Mouse (Mus musculus): ENCODE data around the gene Hoxa7.

Gene Hoxa7

DNA sequence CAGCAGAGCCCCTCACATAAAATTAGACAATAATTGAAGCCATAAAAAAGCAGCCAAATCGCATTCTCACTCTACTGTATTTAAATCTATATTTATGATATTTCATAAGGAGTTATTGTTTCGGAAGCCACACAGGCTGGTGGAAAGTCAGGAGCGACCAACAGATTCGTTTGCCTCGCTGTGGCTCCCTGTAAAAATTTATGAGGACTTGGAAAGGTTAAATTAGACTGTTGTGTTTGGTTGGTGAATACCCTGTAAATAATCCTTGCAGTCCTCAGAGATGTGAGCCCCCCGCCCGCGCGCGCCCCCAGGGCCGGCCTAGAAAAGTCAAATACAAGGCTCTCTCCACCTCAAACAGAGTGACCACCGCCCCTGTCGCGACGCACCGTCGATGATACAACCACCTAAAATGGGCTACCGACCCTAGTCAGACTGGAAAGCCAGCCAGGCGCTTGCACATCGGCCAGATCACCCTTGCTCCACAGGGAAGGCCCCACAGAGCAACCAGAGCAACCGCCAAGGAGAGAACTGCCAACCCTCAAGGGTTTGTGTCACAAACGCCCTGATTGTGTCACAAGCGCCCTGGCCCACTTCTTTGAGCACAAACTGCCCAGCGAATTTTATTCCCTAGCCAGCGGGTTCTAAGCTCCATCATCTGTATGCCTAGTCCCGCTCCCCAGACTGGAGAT is 5.1 kb upstream of the Hoxa7 start:
- 5% methylated on average over 26 of the region's 26 CpGs for WGBS

DNA sequence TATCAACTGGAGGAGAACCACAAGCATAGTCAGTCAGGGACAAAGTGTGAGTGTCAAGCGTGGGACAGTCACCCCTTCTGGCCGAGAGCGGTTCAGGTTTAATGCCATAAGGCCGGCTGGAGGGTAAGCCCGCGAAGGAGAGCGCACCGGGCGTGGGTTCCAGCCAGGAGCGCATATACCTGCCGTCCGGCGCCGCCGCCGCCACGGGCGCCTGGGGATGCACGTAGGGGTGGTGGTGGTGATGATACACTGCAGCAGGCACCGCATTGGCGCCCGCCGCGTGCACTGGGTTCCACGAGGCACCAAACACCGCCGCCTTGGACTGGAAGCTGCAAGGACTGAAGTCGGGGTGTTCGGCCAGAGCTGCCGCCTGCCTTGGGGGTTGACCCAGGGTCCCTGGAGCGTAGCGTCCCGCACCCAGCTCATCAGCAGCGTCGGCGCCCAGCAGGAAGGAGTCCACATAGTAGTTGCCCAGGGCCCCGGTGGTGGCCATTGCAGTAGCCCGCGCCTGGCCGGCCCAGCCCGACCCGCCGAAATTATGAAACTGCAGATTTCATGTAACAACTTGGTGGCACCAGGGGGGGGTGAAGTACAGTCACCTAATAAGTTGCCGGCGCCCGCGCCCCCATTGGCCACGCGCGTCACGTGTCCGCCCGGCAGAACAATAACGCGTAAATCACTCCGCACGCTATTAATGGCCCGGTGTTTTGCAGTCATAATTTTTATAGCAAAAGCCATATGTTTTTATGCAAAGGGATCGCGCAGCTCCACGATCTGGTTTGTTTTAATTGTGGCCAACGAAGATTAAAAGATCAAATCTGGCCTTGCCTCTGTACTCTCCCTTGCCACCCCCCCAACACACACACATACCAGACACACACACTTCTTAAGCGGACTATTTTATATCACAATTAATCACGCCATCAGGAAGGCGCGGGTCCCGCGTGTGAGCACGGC is 4.2 kb upstream of the Hoxa7 start:
- 4% methylated on average over 69 of the region's 69 CpGs for WGBS

DNA sequence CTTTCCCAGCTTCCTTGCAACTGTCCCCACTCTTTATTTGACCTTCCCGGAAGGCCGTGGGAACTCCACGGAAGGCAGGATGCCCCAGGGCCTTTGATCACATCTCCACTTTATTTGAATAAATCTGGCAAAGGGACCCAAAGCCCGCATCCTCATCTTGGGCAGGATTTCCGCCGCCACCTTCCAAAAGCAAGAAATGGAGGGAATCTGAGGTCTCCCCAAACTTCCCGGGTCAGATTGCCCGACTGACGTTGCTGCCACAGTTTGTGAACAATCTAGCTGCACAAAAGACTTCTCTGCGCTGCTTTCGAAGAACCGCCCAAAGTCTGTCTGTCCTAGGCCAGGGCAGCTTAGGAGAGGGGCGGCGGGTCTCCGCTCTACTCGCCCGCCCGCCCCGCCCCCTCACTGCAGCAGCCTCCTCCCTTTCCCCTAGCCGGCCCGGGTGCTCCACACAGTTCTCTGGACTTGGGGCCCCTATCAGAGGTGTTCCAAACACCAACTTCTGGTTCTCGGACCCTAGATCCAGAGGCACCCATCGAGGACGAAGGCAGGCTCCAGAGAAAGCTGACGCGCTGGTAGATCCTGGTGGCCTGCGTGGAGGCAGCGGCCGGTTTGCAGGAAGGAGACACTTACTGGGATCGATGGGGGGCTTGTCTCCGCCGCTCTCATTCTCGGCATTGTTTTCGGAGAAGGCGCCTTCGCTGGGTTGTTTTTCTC is 3.4 kb upstream of the Hoxa7 start:
- WGBS = 2% methylated on average over 36 of the region's 36 CpGs

DNA sequence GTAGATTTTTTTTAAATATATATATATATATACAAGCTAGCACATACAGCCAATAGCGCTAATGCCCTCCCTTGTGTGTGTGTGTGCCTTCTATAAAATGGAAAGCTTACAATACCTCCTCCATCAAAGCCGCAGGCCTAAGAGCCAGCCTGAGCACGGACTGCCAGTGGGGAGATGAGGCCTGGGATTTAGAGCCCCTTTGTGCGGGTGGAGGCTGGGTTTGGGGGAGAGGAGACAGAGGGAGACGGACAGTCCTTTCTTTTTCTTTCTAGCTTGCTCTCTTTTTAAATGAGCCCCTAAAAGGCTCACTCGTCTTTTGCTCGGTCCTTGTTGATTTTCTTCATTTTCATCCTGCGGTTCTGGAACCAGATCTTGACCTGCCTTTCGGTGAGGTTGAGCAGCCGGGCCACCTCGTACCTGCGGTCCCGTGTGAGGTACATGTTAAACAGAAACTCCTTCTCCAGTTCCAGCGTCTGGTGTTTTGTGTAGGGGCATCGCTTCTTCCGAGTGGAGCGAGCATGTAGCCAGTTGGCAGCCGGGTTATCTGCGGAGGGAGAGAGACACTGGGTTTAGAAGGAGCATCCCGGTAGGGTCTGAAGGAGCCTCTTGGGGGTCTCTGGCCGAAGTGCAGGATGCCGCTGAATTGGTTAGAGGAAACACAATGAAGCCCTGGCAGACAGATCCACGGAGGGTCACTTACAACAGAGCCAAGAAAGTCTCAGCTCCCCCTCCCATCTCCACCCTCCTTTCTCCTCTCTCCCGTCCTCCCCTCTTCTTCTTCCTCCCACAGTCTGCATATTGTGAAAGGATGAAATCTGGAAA is 2.5 kb upstream of the Hoxa7 start:
- WGBS = 15% methylated on average over 24 of the region's 24 CpGs

DNA sequence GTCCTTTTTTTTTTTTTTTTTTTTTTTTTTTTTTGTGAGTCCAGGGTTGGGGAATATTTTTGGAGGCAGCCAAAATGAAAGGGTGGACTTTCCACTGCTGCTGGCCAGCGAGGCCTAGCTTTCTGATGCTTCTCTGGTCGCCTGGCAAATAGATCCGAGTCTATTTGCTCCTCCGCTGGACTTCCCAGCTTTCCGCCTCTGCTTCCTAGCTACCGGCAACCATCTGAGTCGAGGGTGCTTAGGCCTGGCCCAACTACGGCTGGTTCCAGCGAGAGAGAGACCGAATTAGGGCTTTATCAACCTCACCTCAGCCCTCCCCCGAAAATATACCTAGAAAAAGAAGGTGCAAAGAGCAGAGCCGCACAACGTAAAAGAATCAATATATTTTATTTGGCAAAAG is 1.1 kb upstream of the Hoxa7 start:
- WGBS = 57% methylated on average over 13 of the region's 13 CpGs

DNA sequence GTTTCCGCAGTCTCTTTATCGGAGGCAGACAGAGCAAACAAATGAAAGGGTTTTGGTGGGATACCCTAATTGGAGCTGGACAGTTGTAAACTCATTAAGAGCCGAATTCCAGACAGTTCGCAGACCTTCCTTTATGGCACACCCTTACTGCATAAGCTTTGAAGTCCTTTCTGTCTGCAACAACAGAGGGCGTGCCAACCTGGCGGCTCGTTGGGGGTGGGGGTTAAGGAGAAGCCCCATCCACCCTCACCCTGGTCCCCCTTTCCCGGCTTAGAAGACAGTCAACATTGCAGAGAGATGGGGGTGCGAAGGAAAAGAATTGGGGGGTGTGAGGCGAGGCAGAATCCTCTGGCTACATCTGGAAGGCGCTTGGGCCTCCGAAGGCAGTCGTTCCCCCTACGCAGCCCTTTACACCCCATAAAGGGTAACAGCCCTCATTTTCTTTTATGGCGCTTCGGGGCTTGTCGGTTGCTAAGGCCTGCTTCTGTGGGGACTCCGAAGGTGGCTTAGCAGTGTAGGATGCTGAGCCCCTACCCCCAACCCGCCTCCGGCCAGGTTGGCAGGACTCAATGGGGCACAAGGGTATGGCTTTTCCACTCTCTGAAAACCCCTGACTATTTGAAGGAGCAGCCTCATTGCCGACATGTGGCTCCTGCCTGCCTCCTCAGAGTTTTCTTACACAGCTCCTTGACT is 485 bp upstream of the Hoxa7 start:
- WGBS = 17% methylated on average over 21 of the region's 21 CpGs

DNA sequence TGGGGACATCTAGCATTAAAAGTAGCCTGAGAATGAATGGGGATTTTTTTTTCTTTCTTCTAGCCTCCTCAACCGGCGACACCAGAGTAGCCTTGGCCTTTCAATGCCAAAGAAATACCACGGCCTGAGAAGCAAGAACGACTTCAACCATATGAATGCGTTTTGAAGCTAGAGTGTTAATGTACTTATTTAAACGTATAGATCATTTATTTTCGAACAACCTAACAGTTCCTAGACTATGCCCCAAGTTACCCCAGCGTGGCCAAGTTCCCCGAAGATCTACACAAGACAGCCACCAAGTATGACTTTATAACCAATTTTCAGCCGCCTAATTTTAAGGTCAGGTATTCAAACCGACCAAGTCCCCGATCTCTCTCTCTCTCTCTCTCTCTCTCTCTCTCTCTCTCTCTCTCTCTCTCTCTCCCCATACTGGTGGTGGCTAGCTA is 766 bp downstream of the Hoxa7 start:
- 11% methylated on average over 12 of the region's 12 CpGs for WGBS

DNA sequence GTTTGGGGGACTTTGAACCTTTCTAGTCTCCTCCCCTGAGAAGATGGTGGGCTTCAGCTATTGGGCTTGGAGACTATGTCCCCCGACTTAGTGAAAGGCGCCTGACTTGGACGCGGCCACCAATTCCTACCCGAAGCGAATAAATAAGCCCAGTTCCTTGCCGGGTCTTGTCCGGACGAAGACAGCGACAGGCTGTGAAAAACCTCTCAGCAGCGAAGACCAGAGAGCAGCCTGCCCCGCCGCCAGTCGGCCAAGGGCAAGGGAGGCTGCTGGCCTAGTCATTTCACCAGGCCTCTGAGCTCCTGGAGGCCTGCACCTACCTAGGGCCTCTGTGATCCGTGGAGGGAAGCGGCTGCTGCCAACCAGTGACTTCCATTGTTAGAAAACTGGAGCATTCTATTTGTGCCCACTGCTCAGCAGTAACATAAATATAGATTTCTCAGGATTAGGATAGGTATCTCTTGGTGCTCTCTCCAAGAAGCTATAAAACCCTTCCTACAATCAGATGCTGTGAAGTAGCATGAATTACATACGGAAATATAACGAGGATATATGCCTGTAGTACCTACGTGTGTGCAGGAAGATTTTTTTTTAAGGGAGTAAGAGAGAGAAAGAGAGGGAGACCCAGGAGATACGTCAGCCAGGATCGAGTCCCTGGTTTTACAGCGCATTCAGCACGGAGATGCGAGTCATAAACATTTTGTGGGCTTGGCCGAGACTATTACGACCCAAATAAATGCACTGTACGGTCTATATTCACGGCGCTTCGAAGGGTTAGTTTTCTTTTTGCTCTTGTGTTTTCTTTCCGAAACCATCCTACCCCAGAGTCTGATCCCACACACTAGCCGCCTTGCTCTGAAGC is 1.4 kb downstream of the Hoxa7 start:
- 29% methylated on average over 32 of the region's 32 CpGs for WGBS

DNA sequence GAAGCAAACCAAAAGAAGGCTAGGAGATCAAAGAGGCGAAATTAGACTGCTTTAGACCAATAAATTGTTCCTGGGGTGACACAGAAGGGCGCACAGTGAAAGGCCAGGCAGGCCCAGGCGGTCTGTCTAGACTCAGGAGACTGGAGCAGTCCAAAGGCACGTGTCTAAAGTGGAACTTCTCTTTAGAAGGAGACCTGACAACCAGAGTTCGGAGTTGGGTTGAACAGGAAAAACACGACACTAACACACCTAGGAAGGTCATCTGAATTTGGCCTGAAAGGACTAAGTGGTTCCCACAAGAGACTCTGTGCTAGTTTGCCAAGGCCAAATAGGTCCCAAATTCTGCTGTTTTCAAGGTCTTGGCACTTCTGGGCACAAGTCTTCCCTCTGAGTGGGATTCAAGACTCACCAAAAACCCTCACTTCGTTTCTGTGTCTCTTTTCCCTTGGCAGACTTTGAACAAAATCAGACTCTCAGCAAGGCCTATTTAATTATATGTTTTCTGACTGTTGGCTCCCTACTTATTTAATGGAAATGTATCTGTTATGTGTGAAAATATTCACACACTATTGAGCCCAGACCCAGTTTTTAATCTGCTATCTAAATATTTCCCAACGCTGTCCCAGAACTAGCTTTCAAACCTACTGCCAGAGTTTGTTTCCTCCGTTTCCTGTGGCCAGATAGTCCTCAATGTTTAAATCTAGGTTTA is 2.3 kb downstream of the Hoxa7 start:
- 40% methylated on average over 9 of the region's 9 CpGs for WGBS

DNA sequence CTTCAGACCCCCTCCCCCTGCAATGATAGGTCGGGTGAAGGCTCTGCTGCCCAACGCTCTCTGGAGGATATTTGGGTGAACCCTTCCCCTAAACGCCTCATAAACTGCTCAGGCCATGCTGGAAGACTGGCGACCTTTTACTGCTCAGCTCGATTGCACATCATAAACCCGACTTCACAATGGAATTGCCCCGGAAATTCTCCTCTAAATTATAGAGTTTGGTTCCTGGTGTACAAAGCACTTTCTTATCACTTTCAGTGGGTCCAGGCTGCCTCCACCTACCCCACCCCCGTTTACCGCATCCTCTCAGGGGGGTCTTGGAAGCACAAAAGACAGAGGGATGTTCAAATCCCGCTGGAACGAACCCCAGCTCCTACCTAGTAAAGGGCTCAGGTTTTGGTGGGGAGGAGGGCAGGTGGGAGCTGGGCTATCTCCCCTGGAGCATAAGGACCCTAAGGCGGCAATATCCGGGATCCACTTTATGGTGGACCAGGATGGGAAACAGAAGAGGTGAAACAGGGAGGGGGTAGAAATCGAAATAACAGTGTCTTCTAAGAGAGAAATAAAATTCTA is 2.9 kb downstream of the Hoxa7 start:
- WGBS = 10% methylated on average over 14 of the region's 14 CpGs

DNA sequence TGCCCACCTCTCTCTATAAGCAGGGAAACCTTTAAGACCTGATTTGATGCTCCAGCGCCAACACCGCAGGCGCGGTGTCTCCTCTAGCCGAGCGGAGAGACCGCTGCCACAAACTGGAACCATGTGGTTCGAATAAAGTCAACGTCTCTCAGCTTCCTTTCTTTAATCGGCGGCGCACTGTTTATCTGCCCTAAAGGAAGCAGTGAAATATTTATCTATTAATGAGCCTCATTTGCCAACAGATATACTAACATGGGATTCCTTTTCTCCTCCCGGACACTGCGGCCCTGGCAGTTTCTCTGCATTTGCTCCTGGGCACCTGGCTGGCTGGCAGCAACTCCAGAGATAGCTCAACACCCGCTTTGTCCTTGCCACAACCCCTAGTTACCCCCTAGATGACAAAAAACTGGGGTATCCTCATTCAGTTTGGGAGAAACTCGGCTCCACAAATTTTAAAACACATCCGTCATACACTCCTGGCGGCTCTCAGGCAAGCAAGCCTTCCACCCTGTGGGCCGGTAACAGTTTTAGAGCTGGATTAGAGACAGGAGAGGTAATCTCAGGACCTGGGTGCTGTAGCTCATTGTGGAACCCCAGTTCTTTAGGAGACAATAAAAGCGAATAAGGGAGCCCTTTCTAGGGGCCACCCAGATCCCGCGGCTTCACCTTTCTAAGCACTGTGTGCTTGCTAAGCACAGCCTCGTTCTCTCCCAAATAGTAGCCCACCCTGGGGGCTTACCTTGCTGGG is 3.6 kb downstream of the Hoxa7 start:
- WGBS = 9% methylated on average over 23 of the region's 23 CpGs

DNA sequence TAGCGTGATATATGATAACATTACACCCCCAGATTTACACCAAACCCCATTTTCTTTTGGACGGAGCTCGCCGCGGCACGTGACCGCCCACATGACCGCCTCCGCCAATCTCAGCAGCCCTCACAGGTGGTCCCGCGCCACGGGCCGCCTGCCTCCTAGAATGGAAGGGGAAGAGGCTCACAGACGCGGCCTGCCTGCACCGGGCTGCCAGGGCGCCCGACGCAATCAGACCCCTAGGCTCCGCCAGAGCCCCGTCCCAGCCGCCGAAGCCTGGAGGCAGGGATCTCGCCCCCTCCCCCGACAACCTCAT is 4.2 kb downstream of the Hoxa7 start:
- 2% methylated on average over 25 of the region's 25 CpGs for WGBS

DNA sequence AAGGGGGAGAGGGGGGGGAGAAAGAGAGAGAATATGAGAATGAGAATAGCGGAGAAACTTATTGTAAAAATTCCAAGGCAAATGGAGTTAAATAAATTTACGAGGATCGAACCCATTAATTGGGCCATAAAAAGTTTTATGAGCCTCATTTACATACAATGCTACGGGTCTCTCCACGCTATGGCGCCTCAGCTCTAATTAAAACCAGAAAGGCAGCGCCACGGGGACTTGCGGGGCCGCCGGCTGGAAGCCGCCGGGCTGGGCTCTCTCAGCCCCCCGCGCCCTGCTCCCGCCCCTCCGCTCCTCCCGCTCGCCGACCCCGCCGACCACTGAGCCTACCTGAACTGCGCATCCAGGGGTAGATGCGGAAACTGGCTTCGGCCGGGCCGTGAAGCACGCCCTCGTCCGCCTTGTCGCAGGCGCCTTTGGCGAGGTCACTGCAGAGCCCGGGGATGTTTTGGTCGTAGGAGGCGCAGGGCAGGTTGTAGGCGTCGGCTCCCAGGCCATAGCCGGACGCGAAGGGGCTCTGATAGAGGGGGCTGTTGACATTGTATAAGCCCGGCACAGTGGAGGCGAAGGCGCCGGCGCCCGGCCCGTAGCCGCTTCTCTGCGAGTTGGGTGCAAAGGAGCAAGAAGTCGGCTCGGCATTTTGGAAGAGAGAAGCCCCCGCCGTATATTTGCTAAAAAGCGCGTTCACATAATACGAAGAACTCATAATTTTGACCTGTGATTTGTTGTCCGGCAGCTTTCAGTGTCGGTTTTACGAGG is 4.8 kb downstream of the Hoxa7 start:
- WGBS = 5% methylated on average over 60 of the region's 60 CpGs

DNA sequence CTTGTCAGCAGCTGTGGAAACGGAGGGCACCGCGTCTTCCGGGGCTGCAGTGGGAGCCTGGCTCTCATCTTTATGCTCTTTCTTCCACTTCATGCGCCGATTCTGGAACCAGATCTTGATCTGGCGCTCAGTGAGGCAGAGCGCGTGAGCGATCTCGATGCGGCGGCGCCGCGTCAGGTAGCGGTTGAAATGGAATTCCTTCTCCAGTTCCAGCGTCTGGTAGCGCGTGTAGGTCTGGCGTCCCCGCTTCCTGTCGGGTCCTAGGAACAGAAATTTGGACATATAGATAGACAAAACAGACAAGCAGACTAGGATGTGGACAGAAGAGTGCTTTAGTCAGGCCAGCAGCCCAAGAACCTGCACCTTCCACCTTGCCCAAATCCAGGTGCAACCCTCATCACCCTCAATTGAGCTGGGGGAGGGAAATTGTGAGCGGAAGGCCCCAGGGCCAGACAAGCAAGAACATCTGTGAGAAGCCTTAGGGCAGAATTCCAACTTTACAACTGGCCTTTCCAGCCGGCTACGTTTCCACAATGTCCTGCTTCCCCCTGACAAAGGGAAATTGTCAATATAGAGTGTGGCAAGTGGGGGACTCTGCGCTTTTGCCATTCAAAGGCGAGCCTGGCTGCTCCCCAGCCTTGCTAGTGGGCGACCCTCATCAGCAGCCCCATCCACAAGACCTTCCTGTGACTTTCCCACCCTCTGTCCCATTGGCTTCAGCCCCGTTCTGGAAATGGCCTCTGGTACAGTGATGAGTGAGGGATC is 5.7 kb downstream of the Hoxa7 start:
- WGBS = 4% methylated on average over 30 of the region's 30 CpGs

DNA sequence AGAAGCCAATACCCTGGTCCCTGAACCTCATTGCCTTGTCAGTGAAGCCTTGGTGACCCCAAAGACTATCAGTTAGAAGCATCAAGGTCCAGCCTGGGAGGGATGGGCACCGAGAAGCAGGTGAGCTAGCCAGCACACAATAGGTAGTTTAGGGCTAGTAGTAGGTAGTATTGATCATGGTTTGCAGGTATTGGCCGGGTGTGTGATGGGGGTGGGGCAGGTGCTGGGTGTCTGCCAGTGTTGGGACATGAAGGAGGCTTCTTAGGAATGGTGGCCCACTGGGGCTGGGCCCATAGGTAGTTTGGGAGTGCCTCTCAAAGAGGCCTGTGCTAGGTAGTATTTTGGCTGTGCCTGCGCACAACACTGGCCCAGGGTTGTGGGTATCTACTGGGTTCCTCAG is 6.6 kb downstream of the Hoxa7 start:
- whole genome bisulfite sequencing = 22% methylated on average over 3 of the region's 3 CpGs

DNA sequence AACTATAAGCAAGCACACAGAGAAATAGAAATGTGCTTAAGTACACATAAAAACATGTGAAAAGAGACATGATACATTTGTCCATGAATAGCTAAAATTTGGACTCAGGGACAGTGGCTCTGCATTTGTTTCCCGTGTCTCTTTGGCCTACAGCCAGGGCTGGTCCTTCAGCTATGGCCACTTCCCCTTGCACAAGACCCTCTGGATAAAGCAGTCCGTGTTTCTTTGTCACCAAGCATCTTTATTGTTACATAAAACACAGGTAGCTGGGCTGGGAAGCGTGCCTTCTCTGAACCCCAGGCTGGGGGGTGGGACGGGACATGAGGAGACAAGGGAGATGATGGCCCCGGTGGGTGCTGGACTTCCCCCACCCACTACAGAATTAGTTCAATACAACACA is 7.4 kb downstream of the Hoxa7 start:
- 12% methylated on average over 5 of the region's 5 CpGs for WGBS
